Mouse (Mus musculus): Measurements from ENCODE around the gene Akap13. TPM values are rescaled to one million over a fixed set of nuclear protein-coding genes. Genes with fewer than 3 reads are reported as not detected.
"Not testable (repeated sequence)": the region's sequence is repeated elsewhere in the genome, so short reads cannot be mapped to it uniquely, and the experiment has no call there.

The Akap13 gene
- polyA plus RNA-seq, 1 experiment from 2014 or later, result 42.6 TPM

DNA sequence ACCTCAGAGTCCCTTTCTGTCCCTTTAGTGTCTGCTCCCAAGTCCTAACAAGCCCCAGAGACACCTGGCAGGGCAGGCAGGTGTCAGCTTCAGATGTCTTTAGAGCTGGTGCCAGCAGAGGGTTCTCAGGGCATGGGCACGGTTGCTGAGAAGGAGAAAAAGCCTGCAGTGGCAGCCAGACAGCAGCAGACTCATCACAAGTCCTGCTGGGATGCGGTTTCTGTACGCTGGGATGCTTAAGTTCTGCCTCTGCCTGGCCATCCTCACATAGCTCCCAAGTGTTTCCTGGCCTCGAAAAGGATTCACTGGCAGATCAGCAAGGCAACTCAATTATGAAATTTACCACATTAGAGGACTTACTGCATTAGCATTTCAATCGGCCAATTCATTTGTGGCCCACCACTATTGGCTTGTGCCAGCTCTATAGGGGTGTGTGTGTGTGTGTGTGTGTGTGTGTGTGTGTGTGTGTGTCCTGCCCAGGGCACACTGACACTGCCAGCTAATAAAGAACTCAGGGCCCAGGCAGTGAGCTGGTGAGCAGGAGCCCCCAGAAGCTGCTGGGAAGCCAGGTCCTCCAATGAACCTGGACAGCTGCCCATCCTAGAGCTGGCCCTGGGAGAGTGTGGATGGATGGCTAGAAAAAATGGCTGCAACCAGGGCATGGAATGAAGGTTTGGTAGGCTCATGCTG lies 311.9 kb downstream of the Akap13 start:
- not testable (repeated sequence) for H3K9ac ChIP-seq; H3K27me3 ChIP-seq; H3K9me3 ChIP-seq; H3K4me2 ChIP-seq; H3K4me1 ChIP-seq; H3K4me3 ChIP-seq; H3K27ac ChIP-seq; ATAC-seq (ENCODE audit: insufficient number of reproducible peaks, low FRiP score, low TSS enrichment, low read depth)
- H3K36me3 ChIP-seq, result peaks cover 13% of the 10 kb centered on the region; the same call in 1 of the 2 replicates
- 75% methylated on average over 1 of the region's 5 CpGs for WGBS

DNA sequence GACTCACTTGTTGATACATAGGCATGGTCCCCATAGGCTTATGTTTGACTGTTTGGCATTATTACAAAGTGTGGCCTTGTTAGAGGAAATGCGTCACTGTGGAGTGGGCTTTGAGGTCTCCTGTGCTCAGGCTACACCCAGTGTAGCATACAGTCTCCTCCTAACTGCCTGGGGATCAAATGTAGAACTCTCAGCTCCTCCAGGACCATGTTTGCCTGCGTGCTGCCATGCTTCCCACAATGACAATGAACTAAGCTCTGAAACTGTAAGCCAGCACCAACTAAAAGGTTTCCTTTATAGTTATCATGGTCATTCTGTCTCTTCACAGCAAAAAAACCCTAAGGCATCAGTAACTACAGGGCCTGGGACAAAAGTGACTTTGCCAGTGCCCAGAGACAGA lies 312.8 kb downstream of the Akap13 start:
- H3K36me3 ChIP-seq, result peaks cover 13% of the 10 kb centered on the region; the same call in 1 of the 2 replicates
- H3K4me1 ChIP-seq, result no peaks in the 10 kb centered on the region
- no peaks in the 10 kb centered on the region for H3K27me3 ChIP-seq
- no peak for ATAC-seq (ENCODE audit: insufficient number of reproducible peaks, low FRiP score, low TSS enrichment, low read depth)
- H3K27ac ChIP-seq, result no peak overlapping the region
- H3K4me3 ChIP-seq, result no peak overlapping the region
- 83% methylated on average over 2 of the region's 2 CpGs for WGBS
- H3K4me2 ChIP-seq, result no peak overlapping the region
- H3K9ac ChIP-seq, result no peak overlapping the region
- H3K9me3 ChIP-seq, result no peaks in the 10 kb centered on the region

DNA sequence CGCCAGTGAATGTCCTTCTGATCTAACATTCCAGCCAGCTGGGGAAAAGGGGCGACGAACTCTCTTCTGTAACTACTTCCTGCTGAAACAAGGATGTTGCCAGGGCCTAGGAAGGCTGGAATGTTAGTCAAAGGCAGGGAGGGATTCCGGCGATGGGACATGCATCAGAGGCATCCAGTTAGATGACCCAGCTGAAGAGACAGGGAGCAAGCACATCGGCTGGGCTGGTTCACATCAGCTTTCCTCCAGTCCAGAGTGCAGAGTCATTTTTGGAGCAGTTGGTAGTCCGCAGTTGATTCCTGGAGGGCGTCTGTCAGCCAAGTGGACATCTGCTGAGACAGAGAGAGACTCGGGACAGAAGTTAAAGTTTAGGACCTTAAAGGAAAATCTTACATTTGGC lies 314.6 kb downstream of the Akap13 start:
- H3K36me3 ChIP-seq, result peaks cover 13% of the 10 kb centered on the region; the same call in 1 of the 2 replicates
- H3K27ac ChIP-seq, result no peak overlapping the region
- H3K9me3 ChIP-seq, result no peaks in the 10 kb centered on the region
- H3K4me1 ChIP-seq, result no peaks in the 10 kb centered on the region
- H3K4me3 ChIP-seq, result no peak overlapping the region
- no peak overlapping the region for H3K4me2 ChIP-seq
- WGBS, result 89% methylated on average over 9 of the region's 9 CpGs
- no peak for ATAC-seq (ENCODE audit: insufficient number of reproducible peaks, low FRiP score, low TSS enrichment, low read depth)
- no peak overlapping the region for H3K9ac ChIP-seq
- no peaks in the 10 kb centered on the region for H3K27me3 ChIP-seq

- not testable (repeated sequence) for H3K4me2 ChIP-seq; ATAC-seq (ENCODE audit: insufficient number of reproducible peaks, low FRiP score, low TSS enrichment, low read depth); H3K4me3 ChIP-seq; H3K27ac ChIP-seq; H3K4me1 ChIP-seq; H3K9ac ChIP-seq; H3K27me3 ChIP-seq; H3K9me3 ChIP-seq
- WGBS, result 91% methylated on average over 18 of the region's 18 CpGs
- peaks cover 29% of the 10 kb centered on the region for H3K36me3 ChIP-seq
These were observed 319.1 kb downstream of the Akap13 start for GRCm38 (mm10) chr7:75774095-75775078.

- peaks cover 9% of the 10 kb centered on the region for H3K4me1 ChIP-seq
- no peak for ATAC-seq (ENCODE audit: insufficient number of reproducible peaks, low FRiP score, low TSS enrichment, low read depth)
- peaks cover 24% of the 10 kb centered on the region for H3K36me3 ChIP-seq
- no peak overlapping the region for H3K9ac ChIP-seq
- H3K4me3 ChIP-seq, result no peak overlapping the region
- H3K27me3 ChIP-seq, result no peaks in the 10 kb centered on the region
- H3K27ac ChIP-seq, result no peak overlapping the region
- H3K9me3 ChIP-seq, result no peaks in the 10 kb centered on the region
- no peak overlapping the region for H3K4me2 ChIP-seq
- 93% methylated on average over 2 of the region's 2 CpGs for WGBS
These were observed 322.7 kb downstream of the Akap13 start for GRCm38 (mm10) chr7:75778053-75778452.

- H3K9me3 ChIP-seq, result no peaks in the 10 kb centered on the region
- peaks cover 17% of the 10 kb centered on the region for H3K36me3 ChIP-seq
- H3K4me2 ChIP-seq, result peak overlapping the region; percentile 64
- no peaks in the 10 kb centered on the region for H3K27me3 ChIP-seq
- no peak overlapping the region for H3K9ac ChIP-seq
- peak overlapping the region; percentile 67 for H3K4me3 ChIP-seq
- 9% methylated on average over 1 of the region's 5 CpGs for WGBS
- H3K4me1 ChIP-seq, result peaks cover 9% of the 10 kb centered on the region
- no peak overlapping the region for H3K27ac ChIP-seq
- ATAC-seq (ENCODE audit: insufficient number of reproducible peaks, low FRiP score, low TSS enrichment, low read depth), result no peak
These were observed 325.5 kb downstream of the Akap13 start for GRCm38 (mm10) chr7:75780812-75781211.

- peak overlapping the region; percentile 67 for H3K4me3 ChIP-seq
- H3K4me1 ChIP-seq, result peaks cover 9% of the 10 kb centered on the region
- H3K27me3 ChIP-seq, result no peaks in the 10 kb centered on the region
- peak overlapping the region; percentile 60 for H3K9ac ChIP-seq
- no peak overlapping the region for H3K27ac ChIP-seq
- no peaks in the 10 kb centered on the region for H3K9me3 ChIP-seq
- peaks cover 16% of the 10 kb centered on the region for H3K36me3 ChIP-seq
- under 1% methylated on average over 13 of the region's 13 CpGs for WGBS
- peak overlapping the region; percentile 64 for H3K4me2 ChIP-seq
- no peak for ATAC-seq (ENCODE audit: insufficient number of reproducible peaks, low FRiP score, low TSS enrichment, low read depth)
These were observed 326.1 kb downstream of the Akap13 start for GRCm38 (mm10) chr7:75781298-75781947.

DNA sequence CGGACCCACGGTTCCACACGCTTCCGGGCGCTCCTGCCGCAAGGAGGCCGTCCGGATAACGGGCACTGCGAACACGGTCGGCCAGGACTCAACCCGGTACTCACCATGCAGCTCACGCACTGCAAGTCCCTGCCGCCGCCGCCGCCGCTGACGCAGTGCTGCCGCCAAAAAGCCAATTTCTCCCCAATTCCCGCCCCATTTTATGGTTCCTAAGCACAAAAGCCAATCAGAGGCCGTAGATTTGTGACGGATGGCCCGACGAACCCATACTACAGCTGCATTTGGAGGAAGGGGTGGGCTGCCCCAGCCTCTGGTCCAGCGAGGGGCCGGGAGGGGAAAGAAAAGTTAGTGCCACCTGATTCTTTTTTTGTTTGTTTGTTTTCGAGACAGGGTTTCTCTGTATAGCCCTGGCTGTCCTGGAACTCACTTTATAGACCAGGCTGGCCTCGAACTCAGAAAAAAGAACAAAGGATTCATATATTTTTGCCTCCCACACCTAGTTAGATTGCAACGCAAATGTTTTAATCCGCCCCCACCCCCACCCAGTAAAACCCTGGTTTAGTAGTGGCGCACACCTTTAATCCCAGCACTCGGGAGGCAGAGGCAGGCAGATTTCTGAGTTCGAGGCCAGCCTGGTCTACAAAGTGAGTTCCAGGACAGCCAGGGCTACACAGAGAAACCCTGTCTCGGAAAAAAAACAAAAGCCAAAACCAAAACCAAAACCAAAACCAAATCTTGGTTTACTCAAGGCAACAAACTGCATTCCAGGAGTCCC lies 326.8 kb downstream of the Akap13 start:
- ATAC-seq (ENCODE audit: insufficient number of reproducible peaks, low FRiP score, low TSS enrichment, low read depth), result peak; percentile 89
- H3K4me1 ChIP-seq, result peaks cover 9% of the 10 kb centered on the region
- peaks cover 11% of the 10 kb centered on the region for H3K36me3 ChIP-seq
- WGBS, result 10% methylated on average over 36 of the region's 36 CpGs
- no peaks in the 10 kb centered on the region for H3K9me3 ChIP-seq
- H3K27me3 ChIP-seq, result no peaks in the 10 kb centered on the region
- no peak overlapping the region for H3K27ac ChIP-seq
- H3K9ac ChIP-seq, result peak overlapping the region; percentile 60
- H3K4me3 ChIP-seq, result peak overlapping the region; percentile 67
- peak overlapping the region; percentile 64 for H3K4me2 ChIP-seq

DNA sequence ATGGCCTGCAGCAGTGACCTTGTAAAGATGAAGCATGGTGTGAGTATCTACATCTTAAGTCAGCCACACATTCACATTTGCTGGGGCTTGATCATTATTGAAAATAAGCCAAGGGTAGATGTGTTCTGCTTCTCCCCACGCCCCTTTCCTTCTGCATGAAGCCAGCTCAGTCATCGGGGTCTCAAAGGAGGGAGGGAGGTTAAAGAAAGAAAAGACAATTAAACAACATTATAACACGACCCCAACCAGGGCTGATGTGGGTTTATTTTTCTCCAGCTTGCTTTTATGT lies 327.3 kb downstream of the Akap13 start:
- Histone ChIP-seq H3K4me3 (no peak overlapping the region), H3K27ac (no peak overlapping the region)

GRCm38 (mm10) chr7:75785388-75786328 lies 330.3 kb downstream of the Akap13 start:
- Histone ChIP-seq H3K4me3 (no peak overlapping the region), H3K27me3 (no peaks in the 10 kb centered on the region), H3K9me3 (no peaks in the 10 kb centered on the region), H3K9ac (no peak overlapping the region), H3K36me3 (no peaks in the 10 kb centered on the region), H3K4me2 (no peak overlapping the region), H3K4me1 (peaks cover 10% of the 10 kb centered on the region), H3K27ac (no peak overlapping the region)
- WGBS, result 65% methylated on average over 14 of the region's 14 CpGs
- no peak for ATAC-seq (ENCODE audit: insufficient number of reproducible peaks, low FRiP score, low TSS enrichment, low read depth)

More for the DNA sequence above, 327.3 kb downstream of the Akap13 start:
- ATAC-seq (ENCODE audit: insufficient number of reproducible peaks, low FRiP score, low TSS enrichment, low read depth), result no peak
- H3K36me3 ChIP-seq, result peaks cover 7% of the 10 kb centered on the region; the same call in 1 of the 2 replicates
- no peaks in the 10 kb centered on the region for H3K27me3 ChIP-seq
- peak overlapping the region; percentile 64; the same call in 1 of the 2 replicates for H3K4me2 ChIP-seq
- WGBS, result 71% methylated on average over 3 of the region's 3 CpGs
- no peaks in the 10 kb centered on the region for H3K9me3 ChIP-seq
- peaks cover 9% of the 10 kb centered on the region for H3K4me1 ChIP-seq
- no peak overlapping the region for H3K9ac ChIP-seq
